Mouse (Mus musculus): ENCODE data around the gene Tstd2. TPM values are rescaled to one million over a fixed set of nuclear protein-coding genes. Genes with fewer than 3 reads are reported as not detected.

Tstd2 gene
- total and polyA plus RNA-seq, 3 experiments, result 27.8 to 30.1 TPM; not detected in 1

DNA sequence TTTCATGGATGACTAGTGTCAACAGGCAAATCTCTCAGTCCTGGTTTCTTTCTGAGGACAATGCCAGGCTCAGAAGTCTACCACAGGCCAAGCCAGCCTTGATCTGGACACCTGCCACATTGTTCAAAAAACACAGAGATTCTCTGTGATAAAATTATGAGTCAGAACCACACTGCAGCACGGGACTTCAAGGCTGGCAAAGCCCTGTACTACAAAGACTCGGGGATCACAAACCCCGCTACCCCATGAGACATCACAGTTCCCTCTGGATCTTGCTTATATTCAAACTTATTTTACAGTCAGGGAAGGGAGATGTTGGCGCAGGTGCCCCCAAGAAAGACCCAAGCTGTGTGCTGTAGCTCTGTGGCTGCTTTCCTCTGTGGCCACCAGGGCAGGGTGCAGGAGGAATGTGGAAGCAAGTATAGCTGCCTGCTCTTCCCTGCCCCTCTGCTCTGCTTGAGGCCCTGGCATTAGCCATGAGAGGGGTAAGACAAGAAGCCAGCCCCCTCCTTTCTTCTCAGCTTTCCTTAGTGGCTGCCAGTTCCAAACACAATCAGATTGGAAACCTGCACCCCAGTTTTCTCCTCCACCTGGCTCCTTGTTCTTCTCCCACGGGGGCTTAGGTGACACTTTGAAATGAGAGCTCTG is 45.9 kb downstream of the Tstd2 start:
- no peaks in the 10 kb centered on the region for H3K79me2 ChIP-seq (ENCODE audit: control insufficient read depth, insufficient read depth, low read length, poor library complexity)
- no peak overlapping the region for H3K4me3 ChIP-seq (ENCODE audit: control insufficient read depth in 1 of 2, insufficient read depth in 1 of 2, low read depth in 2 of 2, low read length in 2 of 2)
- H3K27me3 ChIP-seq (ENCODE audit: control insufficient read depth in 1 of 2, insufficient read depth in 2 of 2, low read length in 2 of 2), result no peaks in the 10 kb centered on the region
- H3K9ac ChIP-seq (ENCODE audit: control insufficient read depth, low read depth, low read length, poor library complexity, severe bottlenecking), result no peak overlapping the region
- peaks cover 0 to 10% of the 10 kb centered on the region in 2 experiments; a peak in 1 of 4 replicates for H3K4me1 ChIP-seq (ENCODE audit: control insufficient read depth in 1 of 2, insufficient read depth in 2 of 2, low read length in 2 of 2)
- no peak overlapping the region for H3K27ac ChIP-seq (ENCODE audit: control insufficient read depth, low read depth, low read length)
- no peak for TF ChIP-seq MAFK (IDR thresholded peaks at IDR 0.05; ENCODE audit: borderline replicate concordance, low read depth, low read length)
- no peak for TF ChIP-seq ZKSCAN1 (IDR thresholded peaks at IDR 0.05; ENCODE audit: low read depth, low read length)
- TF ChIP-seq POLR2AphosphoS2 (IDR thresholded peaks at IDR 0.05; ENCODE audit: low read length), result no peak
- H3K9me3 ChIP-seq (replicated peaks; ENCODE audit: insufficient read depth, low read length), result no peaks in the 10 kb centered on the region
- DNase-seq (ENCODE audit: low read depth, low spot score), result peak; percentile 30
- peaks cover 0 to 3% of the 10 kb centered on the region in 2 experiments; a peak in 2 of 4 replicates for H3K36me3 ChIP-seq (ENCODE audit: control insufficient read depth in 1 of 2, insufficient read depth in 2 of 2, low read length in 2 of 2)

DNA sequence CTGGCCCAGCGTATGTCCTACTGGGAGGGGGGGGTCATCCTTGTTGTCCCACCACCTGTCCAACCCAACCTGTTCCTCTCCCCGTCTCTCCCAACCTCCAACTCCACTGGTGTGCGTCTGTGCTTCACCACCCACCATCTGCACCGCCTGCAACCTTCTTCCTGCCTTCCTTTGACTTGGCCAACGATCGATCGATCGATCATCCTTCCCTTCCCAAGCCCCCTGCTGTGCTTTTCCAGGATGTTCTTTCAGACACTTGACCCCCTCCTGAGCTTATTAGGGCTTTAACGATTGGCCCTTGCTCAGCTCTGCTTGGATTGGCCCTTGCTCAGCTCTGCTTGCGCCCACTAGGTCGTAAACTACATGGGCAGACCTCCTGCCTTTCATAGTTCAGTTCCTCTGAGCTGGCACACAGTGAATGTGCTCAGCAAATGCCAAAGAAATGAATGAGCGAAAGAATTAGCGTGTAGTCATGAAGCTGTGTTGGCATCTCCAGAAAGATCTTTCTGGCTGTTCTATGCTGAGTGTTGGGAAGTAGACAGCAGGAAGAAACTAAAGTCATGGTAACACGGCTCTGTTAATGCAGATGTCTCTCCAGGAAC is 48.9 kb downstream of the Tstd2 start:
- no peaks in the 10 kb centered on the region for H3K27me3 ChIP-seq (ENCODE audit: control insufficient read depth in 1 of 2, insufficient read depth in 2 of 2, low read length in 2 of 2)
- no peak overlapping the region for H3K4me3 ChIP-seq (ENCODE audit: control insufficient read depth in 1 of 2, insufficient read depth in 1 of 2, low read depth in 2 of 2, low read length in 2 of 2)
- H3K9me3 ChIP-seq (replicated peaks; ENCODE audit: insufficient read depth, low read length), result no peaks in the 10 kb centered on the region
- H3K4me1 ChIP-seq (ENCODE audit: control insufficient read depth in 1 of 2, insufficient read depth in 2 of 2, low read length in 2 of 2), result peaks cover 0 to 12% of the 10 kb centered on the region in 2 experiments; a peak in 1 of 4 replicates
- no peak for DNase-seq (ENCODE audit: low read depth, low spot score)
- no peak for TF ChIP-seq ETS1 (IDR thresholded peaks at IDR 0.05; ENCODE audit: low read depth, low read length)
- no peak for TF ChIP-seq ZKSCAN1 (IDR thresholded peaks at IDR 0.05; ENCODE audit: low read depth, low read length)
- TF ChIP-seq GATA1 (IDR thresholded peaks at IDR 0.05; ENCODE audit: low read depth, low read length), result no peak
- TF ChIP-seq HCFC1 (IDR thresholded peaks at IDR 0.05; ENCODE audit: low read depth, low read length), result no peak
- no peak for TF ChIP-seq EP300 (IDR thresholded peaks at IDR 0.05; ENCODE audit: low read depth in 1 of 2, low read length in 2 of 2)
- no peak for TF ChIP-seq TBP (IDR thresholded peaks at IDR 0.05; ENCODE audit: low read depth, low read length)
- TF ChIP-seq USF1 (IDR thresholded peaks at IDR 0.05; ENCODE audit: low read depth, low read length), result no peak
- no peak for TF ChIP-seq USF2 (IDR thresholded peaks at IDR 0.05; ENCODE audit: borderline replicate concordance in 1 of 2, insufficient read depth in 1 of 2, low read depth in 1 of 2, low read length in 2 of 2)
- TF ChIP-seq ZNF384 (IDR thresholded peaks at IDR 0.05; ENCODE audit: low read depth, low read length), result no peak
- no peak for TF ChIP-seq MAZ (IDR thresholded peaks at IDR 0.05; ENCODE audit: low read depth, low read length)
- TF ChIP-seq POLR2AphosphoS2 (IDR thresholded peaks at IDR 0.05; ENCODE audit: low read length), result no peak
- TF ChIP-seq TCF12 (IDR thresholded peaks at IDR 0.05; ENCODE audit: low read depth, low read length), result no peak
- no peak for TF ChIP-seq SMC3 (IDR thresholded peaks at IDR 0.05; ENCODE audit: low read depth, low read length)
- no peak for TF ChIP-seq RAD21 (IDR thresholded peaks at IDR 0.05; ENCODE audit: low read depth, low read length)
- no peak for TF ChIP-seq CTCF (IDR thresholded peaks at IDR 0.05 in 2 of 3, conservative IDR thresholded peaks at IDR 0.05 in 1 of 3; ENCODE audit: control insufficient read depth in 1 of 3, insufficient read depth in 1 of 3, low read depth in 2 of 3, low read length in 3 of 3, poor library complexity in 1 of 3, severe bottlenecking in 1 of 3)
- no peak for TF ChIP-seq JUND (IDR thresholded peaks at IDR 0.05; ENCODE audit: low read depth, low read length)
- no peak for TF ChIP-seq MYC (IDR thresholded peaks at IDR 0.05; ENCODE audit: low read depth, low read length)
- no peak for TF ChIP-seq BHLHE40 (IDR thresholded peaks at IDR 0.05; ENCODE audit: borderline replicate concordance, low read depth, low read length)
- no peak for TF ChIP-seq TAL1 (IDR thresholded peaks at IDR 0.05; ENCODE audit: low read length)
- no peak for TF ChIP-seq SIN3A (IDR thresholded peaks at IDR 0.05; ENCODE audit: low read length)
- H3K27ac ChIP-seq (ENCODE audit: control insufficient read depth, low read depth, low read length), result no peak overlapping the region
- H3K9ac ChIP-seq (ENCODE audit: control insufficient read depth, low read depth, low read length, poor library complexity, severe bottlenecking), result no peak overlapping the region
- no peaks in the 10 kb centered on the region for H3K79me2 ChIP-seq (ENCODE audit: control insufficient read depth, insufficient read depth, low read length, poor library complexity)
- peaks cover 0 to 4% of the 10 kb centered on the region in 2 experiments; a peak in 2 of 4 replicates for H3K36me3 ChIP-seq (ENCODE audit: control insufficient read depth in 1 of 2, insufficient read depth in 2 of 2, low read length in 2 of 2)

Data from MEL (cell line).